Mouse (Mus musculus) frontal cortex, postnatal 36 days (tissue): ENCODE measurements around the gene Tmem63b.

Experiments used
- DNase-seq, 2 experiments: peaks; one replicate each; pipeline ENCODE4 v3.0.0; 2022; ENCODE audit warnings: low spot score in 2 of 2

The Tmem63b gene

DNA sequence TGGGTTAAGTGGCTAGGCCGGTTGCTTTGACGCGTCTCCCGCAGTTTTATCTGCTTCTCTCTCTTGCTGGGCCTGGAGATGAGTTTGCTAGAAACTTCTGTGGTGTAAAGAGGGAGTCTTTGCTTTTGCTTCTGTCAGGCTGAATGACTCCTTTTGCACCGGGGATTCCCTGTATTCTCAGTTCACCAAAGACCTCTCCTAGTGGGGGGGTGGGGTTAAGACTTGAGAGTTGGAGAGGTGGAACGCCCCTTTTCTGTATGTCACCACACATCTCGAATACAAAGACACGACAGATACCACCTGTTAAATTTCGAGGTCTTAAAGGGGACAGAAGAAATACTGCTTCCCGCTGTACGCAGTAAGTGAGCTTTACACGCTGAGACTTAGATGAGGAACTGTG is at the start of gene Tmem63b:
TSS of gene Tmem63b (minus strand) at position 190 of the 400 bp plus-strand sequence.
- no peak for DNase-seq

DNA sequence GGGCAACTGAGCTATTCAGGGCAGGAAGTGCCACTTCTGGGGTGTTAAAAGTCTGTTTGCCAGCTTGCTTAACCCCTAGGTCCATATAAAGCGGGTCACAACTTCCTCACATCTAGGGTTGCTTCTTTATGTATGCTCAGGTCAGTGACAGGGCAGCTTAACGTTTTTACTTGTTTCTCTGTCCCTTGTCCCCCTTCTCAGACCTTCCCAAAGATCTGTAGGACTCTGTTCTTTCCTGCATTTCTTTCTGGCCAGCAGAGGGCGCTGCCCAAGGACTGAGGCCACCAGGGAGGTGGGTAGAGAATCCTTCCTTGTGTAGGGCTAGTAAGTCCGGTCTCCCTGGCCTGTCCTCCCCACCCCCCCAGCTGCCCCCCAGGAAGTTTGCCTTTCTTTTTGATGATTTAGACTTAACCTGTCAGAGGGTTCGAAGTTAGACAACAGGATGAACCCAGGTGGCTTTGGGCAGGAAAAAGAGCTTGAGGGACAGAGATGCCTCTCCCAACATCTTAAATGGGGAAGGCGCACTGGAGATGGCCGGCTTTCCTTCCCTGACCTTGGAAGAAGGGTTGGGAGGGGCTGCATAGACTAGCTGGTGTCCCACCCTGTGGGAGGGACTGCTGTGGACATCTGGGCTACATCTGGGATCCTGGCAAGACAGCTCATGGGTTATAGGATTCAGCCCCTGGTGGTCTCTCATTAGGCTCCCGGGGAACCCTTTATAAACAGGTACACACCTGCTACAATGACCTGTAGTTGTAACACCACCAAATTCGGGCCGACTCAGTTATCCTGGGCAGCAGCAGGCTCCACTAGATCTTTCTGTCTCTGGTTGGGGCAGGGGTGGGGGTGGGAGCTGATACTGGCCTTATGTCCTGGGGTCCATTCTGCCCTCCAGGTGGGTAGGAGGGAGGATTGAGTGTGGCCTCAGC is 48.9 kb upstream of the Tmem63b start:
- peak; percentile 86 to 89 for DNase-seq

DNA sequence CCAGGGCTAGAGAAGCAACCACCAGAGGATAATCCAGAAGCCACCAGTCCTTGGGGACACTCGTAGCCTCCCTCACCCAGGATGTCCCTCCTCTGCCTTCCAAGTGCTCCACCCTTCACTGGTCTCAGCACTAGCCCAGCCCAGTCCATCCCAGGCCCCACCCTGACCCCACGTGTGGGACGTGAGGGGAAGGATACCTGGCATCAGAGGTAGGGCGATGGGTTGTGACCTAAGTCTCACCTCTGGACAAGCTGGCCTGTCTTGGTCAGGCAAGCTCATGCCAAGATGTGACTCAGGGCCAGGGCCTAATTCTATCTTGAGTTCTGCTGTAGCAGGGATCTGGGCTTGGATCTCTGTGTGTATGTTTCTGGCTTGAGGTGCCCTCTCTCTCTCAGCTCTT is 48.2 kb upstream of the Tmem63b start:
- no peak for DNase-seq

DNA sequence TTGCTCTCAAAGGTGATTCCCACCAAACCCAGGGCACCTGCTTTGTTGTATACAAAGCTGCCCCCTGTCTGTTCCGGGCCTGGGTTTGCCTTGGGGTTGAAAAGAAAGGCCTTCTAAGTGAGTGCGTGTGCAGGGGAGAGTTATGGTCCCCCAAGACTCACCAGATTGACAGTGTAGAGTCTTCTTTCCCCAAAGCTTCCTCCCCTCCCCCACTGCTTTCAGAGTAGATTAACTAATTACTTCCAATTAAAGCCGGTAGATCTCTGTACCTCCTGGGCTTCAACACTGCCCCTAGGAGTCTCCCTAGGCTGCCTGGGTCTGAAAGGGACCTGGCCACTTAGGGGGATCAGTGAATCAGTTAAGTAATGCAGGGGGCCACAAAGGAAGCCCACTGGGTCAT is 47.6 kb upstream of the Tmem63b start:
- no peak for DNase-seq

DNA sequence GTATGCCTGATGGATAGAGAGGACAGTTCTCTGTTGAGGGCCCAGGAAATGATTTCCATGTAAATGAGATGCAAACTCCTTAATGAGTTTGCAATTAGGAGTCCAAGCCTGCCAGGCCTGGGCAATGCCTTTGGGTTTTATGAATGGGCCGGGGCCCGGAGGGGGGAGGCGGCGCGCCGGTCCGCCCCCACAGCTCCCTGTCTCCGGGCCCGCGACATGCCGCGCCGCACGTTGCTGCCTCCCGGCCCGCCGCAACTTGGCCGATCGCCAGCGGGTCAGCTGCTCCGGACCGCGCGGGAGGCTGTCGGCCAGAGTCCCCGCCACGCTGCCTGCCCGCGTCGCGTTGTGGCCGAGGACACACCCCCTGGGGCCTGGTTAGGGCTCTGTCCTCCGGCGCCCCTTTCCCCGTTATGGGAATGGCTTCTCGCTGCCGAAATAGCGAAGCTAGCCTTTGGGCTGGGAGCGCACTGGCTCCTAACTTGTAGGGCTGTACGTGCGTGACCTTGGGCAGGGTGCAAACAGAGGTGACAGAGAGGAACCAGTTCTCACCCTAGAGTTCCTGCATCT is 47.1 kb upstream of the Tmem63b start, which contains the start of gene 1600014C23Rik:
TSS of gene 1600014C23Rik (minus strand) at position 110 of the 567 bp plus-strand sequence.
- peak; percentile 75 to 76 for DNase-seq

DNA sequence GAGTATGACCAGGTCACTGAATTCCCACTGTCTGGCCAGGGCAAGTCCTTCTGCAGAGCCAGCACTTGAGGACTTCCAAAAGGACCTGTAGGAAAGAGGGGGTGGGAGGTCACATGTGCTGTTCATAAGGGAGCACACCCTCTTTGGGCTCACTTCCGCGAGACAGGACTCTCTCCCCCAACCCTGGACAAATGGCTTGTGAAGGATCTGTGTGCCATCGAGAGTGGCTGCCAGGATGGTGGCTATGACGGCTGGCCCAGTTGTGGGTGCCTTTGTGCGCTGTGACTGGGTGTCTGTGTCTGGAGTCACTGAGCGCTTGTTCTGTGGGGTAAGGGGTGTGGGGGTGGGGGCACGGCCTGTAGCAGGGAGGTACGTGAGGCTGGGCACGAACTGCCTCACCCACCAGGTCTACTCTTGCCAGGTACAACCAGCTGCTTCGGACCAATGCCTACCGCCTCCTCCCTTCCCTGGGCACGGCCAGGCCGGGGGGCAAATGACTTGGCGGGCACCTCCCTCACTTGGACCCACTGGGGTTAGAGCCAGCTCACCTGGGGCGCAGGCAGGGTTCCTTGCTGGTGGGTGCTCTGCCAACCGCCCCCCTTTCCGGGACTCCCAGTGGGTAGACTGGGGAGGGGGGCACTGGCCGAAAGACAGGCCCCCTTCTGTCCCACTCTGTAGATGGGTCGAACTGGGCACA is 46.5 kb upstream of the Tmem63b start:
- DNase-seq: peak; percentile 22 to 35

DNA sequence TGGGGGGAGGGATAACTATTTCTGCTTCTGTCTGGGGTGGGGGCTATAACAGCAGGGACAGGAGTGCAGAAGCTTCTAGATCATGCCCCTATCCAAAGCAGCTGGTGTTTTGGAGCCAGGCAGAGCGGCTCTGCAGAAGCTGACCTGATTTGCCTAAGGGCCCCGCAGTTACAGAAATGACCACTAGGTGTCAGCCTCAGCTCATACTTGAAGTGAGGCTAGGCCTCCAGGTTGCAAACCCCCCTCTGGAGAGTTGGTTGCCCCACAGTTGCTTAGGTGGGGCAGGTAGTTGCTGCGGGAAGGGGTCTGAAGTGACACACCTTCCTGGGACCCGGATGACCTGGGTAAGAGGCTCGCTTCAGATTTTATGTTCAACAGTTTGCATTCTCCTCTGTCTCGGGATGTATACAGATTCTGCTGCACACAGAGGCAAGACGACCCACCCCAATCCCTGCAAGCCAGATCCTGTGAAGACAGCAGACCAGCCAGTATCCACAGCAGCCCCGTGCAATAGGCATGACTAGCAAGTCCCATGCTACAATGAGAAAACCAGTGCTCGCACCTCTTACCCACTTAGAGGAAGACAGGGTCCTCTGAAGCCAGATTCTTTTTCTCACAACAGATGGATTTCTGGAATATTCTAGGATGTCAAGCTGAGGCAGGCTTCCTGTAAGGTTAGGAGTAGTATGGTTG is 44.6 kb upstream of the Tmem63b start:
- peak; percentile 88 to 94 for DNase-seq

DNA sequence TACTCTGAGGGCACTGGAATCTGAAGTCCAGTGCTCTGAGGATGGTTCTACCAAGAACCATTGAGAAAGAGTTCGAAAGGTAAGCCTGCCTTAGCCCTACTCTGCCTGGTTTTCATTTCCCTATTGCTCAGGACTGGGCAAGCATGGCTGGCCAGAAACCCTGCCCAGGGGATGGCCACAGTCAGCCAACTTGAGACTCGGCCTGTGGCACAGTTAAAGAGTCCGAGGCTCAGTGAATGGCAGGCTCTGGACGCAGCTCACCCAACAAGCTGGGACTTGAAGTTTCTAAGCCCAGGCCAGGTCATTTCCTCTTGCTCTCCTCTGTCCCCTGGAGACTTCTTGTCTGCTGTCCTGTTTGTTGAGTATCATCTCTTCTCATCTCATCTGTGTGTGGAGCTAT is 44.0 kb upstream of the Tmem63b start:
- DNase-seq: no peak

DNA sequence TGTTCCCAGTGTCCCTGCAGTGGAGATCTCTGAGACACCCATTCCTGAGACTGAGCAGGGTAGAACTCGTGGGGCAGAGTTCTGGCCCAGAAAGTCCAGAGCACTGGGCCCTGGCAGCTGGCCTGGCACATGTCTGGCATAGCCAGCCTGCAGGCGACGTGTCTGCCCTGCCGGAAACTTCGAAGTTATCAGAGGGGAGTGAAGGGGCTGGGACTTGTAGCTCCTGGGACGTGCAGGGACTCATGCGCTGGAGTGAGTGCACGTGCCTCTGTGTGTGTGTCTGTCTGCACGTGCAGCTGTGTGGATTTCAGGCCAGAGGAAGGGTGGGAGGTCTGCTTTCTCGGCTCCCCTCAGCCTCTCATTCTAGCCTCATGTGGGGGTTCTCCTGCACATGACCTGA is 42.7 kb upstream of the Tmem63b start:
- no peak for DNase-seq

DNA sequence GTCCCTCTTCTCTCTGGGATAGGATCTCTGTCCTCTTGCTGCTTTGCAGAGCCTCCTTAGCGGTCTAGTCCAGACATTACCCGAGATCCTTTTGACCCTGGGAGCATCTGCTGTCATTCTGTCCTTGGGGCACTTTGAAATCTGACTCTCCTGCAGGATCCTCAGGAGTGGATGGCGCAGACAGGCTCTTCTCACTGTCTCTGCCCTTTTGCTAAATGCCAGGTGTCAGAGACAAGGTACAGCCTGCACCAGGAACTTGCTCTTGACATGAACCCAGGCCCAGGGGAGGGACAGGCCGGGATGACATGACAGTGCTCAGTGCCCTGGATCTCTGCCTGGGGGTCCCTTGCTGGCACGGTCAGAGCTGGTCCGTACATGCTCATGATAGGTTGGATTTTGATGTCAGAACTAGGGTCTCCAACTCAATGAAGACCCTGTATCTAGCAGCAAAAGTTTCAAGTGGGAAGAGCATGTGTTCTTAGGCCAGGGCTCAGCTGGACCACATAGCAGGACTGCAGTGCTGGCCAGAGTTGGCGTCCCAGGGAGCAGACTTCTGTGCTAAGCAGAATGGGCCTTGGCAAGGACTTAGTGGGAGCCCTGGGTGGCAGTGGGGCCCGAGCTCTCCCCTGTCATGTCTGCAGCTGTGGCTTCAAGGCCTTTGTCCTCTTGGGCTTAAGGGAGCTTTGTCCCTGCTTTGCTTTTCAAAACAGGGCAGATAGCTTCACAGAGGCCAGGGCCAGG is 41.4 kb upstream of the Tmem63b start:
- no peak for DNase-seq

DNA sequence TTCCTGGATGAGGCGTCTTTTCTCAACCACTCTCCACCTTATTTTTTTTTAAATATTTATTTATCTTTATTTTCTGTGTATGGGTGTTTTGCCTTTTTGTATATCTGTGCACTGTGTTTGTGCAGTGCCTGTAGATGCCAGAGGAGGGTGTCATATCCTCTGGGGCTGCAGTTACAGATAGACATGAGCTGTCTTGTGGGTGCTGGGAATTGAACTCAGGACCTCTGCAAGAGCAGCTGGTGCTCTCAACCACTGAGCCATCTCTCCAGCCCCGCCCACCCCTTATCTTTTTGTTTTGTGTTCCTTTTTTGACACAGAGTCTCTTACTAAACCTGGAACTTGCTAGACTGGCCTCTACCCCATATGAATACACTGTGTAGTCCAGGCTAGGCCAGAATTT is 40.8 kb upstream of the Tmem63b start:
- DNase-seq: no peak

DNA sequence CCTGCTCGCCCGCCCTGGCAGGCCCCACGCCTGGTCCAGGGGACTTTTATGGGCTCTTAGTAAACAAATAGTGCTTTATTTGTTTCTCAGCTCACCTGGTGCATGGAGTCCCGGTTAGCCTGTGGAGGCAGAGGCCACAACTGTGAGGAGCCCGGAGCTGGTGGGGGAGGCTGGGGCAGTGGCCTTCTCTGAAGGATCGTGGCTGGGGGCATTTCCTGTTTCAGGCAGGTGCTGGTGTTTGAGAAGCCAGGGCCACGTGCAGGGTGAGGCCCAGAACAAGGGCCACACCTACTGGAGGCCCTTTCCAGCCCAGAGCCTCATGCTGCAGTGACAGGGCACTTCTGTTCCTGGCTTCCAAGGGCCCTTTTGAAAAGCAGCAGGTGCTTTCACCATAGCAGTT is 39.5 kb upstream of the Tmem63b start:
- DNase-seq: no peak

DNA sequence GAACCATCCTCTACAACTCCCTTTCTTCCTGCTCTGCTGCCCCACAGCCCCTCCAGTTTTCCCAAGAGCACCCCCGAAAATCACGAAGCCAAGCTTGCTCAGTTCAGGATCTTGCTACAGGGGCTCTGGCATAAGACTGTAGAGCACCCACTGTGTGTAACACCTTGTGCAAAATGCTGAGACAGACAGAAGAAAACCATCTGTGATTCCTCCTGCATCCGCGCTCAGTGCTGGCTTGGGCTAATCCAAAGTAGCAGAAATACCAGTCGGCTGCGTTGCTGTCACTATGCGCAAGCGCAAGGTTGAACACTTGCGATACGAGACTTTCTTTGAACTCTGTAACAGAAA is 37.8 kb upstream of the Tmem63b start:
- DNase-seq: peak in 1 of 2 experiments; percentile 14

DNA sequence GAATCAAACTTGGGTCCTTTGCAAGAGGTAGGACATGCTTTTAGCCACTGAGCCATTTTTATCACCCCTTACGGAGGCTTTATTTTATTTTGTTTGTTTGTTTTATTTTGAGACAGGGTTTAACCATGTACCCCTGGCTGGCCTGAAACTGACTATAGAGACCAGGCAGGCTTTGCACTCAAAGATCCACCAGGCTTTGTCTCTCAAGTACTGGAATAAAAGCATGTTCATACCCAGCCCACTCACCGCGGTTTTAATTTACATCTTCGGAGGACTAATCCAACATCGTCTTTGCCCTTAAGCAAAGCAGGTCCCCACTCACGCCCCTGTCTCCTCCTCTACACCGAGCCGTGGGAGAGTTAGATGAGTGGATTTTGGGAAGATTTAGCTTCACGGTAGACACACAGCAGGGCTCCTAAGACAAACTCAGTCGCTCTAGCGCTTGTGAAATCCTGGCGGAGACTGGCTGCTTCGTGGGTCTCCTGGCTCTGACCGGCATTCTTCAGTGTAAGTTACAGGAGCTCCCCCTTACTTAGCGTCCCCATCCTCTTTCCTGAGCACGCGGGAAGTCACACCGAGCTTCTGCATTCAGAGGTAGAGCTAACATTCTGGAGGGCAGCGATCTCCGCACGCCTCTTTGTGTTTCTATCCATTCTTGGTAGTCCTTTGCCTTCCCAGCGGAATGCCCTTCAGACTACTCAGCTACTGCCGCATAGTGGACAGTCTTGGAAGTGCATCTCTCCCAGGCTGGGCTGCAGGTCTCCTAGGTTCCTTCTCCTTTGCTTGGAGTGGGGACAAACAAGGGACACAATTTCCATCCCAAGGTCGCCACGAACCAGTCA is 37.2 kb upstream of the Tmem63b start:
- DNase-seq: peak; percentile 86 to 88

DNA sequence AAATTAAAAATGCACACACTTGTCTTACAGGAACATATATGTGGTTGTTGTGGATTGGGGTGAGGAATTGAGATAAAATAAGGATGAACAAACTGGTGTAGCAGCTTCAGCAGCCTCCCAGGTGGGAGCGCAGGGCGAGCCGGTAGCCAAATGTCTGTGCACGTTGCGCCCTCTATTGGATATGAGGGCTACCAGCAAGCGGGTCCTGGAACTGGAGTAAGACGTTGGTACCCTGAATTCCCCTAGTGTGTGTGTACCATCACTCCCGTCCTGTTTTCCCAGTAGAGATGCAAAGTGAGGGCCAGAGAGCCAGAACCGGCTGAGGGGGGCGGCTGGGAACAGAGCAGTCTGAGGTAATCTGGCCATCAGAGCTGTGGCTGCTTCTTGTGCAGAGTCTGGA is 31.6 kb upstream of the Tmem63b start:
- peak; percentile 67 to 86 for DNase-seq

DNA sequence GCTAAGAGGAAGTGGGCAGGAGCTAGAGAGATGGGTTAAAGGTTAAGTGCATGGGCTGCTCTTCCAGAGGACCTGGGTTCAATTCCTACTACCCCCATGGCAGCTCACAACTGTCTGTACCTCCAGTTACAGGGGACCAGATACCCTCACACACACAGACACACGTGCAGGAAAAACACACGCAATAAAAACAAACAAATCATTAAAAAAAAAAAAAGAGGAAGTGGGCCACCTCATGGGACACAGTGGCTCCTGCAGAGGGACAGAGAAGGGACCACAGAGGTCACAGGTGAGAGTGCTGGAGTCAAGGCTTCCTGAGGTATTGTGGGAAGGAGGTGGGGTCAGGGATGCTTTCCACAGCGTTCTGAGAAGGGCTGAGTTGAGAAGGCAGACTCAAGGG is 24.8 kb upstream of the Tmem63b start:
- DNase-seq: no peak

DNA sequence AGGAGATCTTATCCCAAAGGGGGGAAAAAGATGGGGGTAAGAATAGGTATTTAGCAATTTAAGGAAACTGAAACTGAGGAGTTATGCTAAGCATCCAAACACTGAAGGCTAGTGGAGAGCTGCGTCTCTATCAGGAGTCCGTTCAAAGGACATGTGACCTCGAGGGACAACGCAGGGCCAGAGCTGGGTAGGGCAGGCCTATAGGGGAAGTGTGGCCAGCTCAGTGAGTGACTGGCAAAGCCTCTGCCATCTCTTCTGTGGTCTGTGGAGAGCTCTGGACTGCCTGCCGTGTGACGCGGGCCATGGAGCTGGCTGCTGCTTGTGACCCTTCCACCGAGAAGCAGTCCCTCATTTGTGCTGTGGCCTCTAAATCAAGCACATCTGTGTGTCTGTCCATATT is 23.7 kb upstream of the Tmem63b start:
- no peak for DNase-seq

DNA sequence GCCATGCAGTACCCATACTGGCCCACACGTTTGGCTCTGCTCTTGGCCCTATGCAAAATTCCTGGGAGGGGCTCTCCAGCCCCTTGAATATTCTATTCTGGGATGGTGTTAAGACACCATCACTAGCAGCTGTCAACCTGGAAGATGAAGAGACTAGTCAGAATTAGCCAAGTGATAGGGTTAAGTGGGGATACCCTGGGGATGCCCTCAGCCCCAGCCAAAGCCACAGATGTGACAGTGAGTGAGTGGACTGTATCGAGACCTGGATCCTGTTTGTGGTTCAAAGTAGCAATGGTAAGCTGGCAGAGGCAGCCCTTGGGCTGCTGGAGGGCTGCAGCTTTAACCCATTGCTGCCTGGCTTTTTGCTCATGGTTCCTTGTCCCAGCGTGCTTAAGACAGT is 23.1 kb upstream of the Tmem63b start:
- no peak for DNase-seq

DNA sequence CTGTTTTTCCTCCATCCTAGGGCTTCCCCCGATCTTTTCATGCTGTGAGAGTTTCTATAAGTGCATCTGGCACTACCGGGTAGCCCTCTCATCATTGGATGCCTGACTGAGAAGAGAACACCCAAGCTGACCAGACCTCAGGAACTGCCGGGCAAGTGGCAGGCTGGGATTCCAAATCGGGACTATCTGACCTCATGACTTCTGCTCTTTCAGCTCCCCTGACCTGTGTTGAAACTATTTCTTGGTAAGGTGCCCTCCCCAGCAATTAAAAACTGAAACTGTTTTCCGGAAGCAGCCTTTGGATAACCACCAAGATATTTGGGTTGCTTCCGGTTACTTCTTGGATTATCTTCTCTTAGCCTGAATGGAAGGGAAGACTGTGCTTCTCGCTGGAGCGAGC is 21.5 kb upstream of the Tmem63b start:
- no peak for DNase-seq

DNA sequence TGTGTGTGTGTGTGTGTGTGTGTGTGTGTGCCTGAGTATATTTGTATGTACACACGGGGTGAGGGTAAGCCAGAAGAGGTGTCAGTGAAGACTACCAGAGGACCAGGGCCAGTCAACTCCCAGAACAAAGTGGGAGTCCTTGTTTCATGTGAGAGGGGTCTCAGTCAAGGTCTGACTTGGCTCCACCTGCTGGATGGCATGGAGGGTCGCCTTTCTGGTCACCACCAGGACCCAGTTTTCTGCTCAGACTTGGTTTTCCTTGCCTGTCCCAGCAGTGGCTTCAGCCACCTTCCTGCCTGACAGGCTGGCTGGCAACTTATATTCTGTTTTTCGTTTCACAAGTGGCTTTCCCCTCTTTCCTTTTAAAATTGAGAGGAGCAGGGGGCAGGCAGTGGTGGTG is 20.7 kb upstream of the Tmem63b start:
- DNase-seq: no peak

DNA sequence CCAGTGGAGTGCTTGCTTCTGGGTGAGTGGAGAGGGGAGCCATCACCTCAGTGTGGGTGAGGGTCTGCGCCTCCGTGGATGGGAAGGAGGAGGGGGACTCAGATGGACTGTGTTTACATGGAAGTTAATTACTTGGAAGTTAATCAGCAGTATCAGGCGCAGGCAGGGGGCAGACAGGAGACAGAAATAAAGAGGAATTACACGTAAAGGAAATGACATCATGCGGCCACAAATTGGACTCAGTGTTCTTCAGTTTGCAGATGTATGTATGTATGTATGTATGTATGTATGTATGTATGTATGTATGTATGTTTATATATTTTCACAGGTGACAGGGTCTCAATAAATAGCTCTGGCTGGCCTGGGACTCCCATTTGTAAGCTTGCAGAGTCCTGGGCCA is 20.1 kb upstream of the Tmem63b start:
- no peak for DNase-seq
